Mouse (Mus musculus) 416B (cell line): ENCODE results near the gene Zpbp2.

Source experiments
- DNase-seq: peaks from one replicate; pipeline ENCODE4 v3.0.0; 2011; ENCODE audit warnings: low read depth

The Zpbp2 gene

DNA sequence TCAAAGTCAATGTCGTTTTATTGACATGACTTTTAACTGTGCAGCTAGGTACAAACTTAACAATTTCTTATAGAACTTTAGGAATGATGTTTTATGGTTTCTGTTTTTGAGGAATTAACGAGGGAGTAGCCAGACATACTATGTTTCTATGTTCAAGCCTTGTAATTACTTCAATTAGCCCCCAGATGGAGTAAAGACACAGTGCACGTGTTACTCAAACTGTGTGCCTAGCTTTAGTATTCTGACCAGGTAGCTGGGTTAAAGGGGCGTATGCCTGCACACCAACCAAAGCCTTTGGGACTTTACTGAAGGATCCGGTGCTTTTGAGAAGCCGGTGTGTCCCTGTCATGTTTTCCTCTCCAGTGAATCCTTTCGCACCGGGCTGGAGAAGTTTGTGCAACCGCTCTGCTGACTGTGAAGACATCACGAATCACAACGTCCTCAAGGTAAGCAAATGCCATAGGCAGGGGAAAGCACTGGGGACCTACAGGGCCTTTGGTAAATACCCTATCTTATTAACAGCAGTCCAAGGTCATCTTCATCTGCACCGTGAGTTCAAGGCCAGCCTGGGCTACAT lies 4.3 kb downstream of the Zpbp2 start:
- peak; percentile 63 for DNase-seq

DNA sequence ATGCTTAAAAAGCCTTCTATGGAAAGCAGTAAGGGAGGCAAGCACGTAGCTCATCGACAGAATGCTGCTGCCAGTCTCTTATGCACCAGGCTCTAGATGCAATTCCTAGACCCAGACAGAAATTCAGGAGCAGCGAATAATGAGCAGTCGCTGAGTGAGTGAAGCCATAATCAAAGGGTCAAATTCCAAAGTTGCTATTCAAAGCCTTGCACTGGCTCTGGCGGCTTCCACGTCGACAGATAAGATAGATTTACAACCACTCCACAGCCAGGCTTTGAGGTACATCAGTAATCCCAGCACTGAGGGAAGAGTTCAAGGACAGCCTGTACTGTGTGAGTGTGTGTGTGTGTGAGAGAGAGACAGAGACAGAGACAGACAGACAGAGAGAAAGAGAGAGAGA lies 10.0 kb downstream of the Zpbp2 start:
- no peak for DNase-seq

DNA sequence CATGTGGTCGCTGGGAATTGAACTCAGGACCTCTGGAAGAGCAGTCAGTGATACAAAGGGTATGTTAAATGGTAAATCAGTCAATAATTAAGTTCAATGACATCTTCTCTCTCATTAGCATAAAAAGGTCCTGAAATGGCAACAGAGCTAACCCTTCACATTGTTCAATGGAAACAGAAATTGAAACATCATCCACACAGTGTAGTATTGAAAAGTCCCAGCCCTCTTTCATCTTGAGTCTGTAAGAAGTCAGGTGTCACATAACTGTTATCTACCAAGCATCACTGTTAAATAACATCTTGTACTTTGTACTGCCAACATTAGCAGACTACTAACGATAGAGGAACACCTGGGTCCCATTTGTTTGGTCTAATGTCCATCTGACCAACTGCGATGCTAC lies 12.1 kb downstream of the Zpbp2 start:
- DNase-seq = no peak

DNA sequence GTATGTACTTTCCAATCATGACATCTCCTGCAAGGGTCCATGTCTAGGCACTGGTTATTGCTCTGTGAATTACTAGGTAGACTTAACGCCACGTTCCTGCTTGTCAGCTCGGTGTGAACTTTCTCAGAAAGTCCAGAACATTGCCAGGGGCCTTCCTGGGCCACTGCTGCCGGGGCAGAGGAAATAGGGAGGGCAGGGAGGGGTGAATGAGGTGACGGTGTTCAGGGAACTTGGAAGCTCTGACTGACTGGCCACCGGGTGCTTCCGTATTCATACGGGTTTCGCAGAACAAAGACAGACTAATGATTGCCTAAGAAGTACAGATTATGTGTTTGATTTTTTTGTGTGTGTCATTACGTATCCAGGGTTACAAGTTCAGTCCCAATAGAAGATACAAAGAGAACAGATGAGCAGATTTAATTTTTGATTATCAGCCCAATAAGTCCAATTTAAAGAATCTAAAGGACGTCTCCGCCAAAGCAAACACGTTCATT lies 13.1 kb downstream of the Zpbp2 start:
- no peak for DNase-seq

DNA sequence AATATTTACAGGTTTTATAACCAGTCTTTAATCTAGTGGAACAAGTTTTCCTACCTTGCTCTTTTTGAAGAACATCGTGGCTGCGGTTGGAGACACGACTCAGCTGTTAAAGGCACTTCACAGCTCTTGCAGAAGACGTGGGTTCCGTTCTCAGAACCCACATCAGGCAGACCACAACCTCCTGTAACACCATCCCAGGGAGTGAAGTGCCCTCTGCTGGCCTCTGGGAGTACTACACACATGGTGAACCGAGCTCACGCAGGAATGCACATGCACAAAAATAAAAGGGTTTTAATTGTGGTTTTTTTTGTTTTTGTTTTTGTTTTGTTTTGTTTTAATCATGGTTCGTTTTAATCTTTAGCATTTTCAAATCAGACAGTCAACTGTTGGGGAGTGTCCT lies 17.4 kb downstream of the Zpbp2 start:
- peak; percentile 42 for DNase-seq

DNA sequence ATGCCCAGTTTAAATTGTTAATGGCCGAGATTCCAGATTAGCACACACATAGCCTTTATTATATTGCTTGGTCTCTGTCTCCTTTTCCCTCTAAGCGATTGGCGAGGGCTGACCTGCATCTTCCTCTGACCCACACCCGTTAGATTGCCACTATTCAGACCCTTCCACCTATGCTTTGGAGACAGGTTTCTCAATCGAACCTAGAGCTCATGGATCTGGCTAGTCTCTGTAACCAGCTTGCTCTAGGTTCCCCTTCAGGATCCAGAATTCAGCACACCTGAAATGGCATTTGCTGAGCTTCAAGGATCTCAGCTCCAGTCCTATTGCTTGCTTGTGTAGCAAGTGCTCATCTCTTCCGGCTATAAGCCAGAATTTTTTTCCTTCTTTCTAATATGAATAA lies 18.6 kb downstream of the Zpbp2 start:
- no peak for DNase-seq

DNA sequence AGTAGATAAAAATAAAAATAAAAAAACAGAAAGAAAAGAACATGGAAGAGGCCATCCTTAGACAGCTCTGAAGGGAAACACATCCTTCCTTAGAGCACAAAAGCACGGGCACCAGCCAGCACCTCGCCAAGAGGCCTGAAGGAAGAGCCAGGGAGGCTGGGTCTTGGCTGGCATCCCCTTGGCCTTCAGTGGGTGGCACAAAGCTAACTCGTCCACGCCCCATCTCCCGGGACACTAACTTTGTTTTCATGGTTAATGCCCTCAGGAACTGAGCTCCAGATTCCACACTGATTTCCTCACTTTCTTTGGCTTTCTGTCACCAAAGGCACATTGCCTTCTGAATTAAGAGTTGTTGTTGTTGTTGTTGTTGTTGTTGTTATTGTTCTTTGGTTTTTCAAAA lies 26.9 kb downstream of the Zpbp2 start:
- no peak for DNase-seq

DNA sequence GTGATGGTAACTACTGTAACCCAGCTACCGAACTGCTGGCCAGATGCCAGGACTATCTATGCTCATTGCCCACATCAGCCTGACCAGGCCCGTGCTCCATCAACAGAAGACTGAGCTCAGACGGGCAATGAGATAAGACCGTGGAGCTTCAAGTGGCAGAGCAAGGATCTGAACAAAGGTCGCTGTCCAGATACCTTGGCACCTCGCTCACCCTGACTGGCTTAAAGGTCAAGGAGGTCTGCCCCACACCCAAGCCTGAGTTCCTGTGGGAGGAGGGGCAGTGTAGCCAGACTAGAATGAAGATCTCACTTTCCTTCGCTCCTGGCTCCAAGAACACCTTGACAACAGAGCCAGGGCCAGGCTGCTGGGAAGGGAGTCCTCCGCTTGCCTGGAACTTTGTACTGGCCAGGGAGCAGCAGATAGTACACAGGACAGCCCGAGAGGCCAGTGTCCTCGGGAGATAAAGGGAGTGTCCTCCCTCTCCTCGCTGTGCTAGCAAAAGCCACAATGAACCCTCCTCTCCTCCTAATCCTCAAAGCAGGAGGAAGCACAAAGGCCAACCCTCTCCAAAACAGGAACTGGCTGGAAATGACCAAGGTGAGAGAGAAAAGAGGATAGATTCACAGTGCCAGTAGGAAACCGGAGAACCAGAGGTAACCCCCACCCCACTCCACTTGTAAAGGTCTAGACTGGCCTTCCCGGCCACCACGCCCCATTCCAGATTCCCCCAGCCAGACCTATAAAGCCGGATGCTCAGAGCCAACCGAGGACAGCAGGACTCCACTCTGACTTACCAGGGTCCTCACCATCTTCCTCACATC lies 29.6 kb downstream of the Zpbp2 start:
- peak; percentile 90 for DNase-seq

DNA sequence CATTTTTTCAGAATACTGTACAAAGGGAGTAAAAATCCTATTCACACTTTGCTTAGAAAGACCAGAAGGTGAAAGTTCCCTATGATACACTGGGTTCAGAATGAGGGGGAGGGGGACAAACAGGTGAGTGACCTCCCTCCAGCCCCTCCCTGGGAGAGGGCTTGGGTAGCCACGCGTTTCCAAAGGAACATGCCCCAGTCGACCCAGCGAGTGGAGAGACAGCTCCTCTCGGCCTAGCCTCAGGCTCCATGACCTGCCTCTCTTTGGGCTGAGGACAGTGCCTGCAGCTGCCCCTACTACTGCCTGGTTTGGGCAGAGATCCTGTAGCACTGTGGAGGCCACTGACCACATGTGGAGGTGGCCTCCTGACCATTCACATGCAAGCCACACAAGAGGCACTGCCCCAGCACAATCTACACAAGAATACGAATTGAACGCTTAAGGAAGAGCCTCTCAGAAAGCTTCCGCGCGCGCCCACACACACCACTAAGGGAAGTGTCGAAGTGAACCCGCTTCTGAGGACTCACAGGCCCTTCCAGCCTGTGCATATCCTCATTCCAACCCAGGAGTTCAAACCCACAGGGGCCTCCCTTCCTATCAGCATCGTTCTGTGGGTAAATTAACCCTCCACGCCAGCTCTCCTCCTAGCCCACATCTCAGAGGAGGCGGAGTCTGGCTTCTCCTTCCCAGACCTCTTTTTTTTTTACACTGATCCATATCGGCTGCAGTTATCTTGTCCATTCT lies 30.6 kb downstream of the Zpbp2 start:
- peak; percentile 73 for DNase-seq

DNA sequence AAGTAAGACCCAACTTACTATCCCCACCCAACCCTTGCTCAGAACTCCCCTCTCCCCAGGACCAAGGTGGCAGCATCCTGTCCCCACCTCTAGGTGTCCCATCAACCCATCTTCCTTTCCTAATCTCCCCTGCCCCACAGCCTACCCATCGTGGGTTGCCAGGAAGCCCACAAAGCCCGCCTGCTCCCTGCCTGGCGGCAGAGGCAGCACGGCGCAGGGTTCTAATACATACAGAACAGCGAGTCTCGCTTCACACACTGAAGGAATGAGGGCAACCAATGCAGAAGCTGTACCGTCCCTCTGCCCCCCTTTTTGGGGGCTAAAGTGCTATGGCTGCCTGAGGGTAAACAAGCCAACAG lies 31.1 kb downstream of the Zpbp2 start:
- DNase-seq = peak; percentile 40

DNA sequence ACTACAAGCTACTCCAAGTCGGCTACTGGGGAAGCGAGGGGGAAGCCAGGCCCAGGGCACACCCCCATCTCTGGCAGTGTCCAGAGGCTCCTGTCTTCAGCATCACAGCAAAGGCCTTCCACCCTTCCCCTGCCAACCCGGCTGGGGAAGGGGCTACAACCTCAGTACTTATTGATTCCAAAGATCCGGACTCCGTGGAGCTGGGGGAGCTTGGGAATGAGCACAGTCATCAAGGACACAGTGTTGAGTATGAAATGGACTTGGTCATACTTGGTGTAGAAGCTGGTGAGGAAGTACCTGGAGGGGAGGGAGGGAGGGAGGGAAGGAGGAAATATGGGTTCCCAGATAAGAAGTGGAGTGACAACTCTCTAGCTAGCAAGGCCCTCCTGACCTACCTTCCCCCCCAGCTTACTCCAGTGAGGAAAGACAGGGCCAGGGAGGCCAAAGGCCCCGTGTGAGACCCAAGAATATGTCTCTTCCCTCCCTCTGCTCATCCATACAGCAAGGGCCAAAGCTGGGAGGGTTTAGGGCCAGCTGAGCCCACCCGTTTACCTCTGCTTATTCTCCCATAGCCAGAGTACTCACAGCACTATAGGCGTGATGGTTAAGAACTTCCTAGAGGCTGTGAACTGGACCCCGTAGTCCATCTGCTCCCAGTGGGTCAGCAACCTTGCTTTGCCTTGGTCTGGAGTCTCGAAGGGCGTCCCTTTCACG lies 31.8 kb downstream of the Zpbp2 start:
- DNase-seq = peak; percentile 92

DNA sequence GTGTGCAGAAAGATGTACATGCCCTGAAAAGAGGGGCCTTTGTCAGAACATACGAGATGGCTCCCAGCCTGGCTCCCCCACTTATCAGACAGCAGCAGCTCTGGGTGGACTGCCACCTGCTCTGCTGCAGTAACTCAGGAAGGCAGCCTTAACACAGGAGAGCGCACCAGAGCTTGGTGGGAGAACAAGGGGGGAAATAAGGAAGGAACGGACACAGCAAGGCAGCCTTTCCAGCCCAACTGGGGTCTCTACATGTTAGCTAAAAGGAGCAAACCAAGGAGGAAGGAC lies 32.3 kb downstream of the Zpbp2 start:
- DNase-seq = no peak

DNA sequence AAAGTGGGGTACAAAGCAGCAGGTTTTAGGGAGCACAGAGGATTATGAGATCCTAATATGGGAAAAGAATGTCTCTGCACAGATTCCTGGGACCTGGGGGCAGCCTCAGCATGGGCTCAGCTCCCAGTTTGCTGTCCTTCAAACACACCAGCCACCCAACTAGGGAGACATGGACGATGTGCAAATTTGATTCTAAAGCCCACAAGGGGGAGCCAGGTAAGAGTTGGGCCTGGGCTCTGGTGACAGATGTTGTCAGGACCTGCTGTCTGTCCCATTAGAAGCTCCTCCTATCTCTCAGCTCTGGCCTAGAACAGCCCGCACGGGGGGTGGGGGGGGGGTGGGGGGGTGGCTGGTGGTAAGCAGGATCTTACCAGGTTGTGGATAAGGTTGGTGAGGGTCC lies 32.7 kb downstream of the Zpbp2 start:
- DNase-seq = peak; percentile 49

DNA sequence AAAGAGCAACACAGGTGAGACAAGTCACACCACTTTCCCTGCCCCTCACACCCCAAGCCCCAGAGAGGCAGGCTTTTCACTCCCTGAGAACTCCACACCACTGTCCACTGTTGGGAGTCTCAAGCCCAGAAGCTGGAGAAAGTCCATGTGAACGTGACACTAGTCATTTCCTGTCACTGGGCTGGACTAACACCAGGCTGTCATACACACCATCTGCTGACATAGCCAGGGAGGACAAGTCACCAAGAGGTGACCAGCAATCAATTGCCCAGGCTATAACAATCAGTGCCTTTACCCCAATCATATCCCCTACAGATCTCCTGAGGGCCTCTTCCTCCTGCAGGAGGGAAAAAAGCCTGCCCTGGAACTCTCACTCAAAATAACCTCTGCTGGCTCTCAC lies 33.2 kb downstream of the Zpbp2 start:
- peak; percentile 34 for DNase-seq

DNA sequence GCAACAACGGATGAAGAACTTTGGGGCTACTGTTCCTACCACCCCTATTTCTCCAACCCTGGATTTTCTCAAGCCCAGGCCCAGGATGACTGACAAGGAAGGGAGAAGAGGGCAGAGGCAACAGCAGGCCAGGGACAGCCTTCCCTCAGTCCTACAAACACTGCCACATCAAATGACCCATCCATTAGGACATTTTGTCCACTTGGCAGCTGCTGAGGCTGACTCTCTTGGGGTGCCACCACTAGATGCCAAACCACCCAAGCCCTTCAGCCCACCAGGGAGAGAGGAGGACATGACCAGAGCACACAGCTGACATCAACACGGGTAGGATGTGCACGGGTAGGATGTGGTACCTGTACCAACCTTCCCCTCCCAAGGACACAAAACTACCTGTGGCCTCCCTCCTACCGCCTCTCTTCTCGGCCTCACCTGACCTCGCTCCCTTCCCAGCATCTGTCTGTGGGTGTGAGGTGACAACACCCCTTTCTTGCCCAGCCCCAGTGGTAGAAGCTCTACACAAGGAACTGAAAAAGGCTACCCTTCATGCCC lies 33.8 kb downstream of the Zpbp2 start:
- DNase-seq = no peak

DNA sequence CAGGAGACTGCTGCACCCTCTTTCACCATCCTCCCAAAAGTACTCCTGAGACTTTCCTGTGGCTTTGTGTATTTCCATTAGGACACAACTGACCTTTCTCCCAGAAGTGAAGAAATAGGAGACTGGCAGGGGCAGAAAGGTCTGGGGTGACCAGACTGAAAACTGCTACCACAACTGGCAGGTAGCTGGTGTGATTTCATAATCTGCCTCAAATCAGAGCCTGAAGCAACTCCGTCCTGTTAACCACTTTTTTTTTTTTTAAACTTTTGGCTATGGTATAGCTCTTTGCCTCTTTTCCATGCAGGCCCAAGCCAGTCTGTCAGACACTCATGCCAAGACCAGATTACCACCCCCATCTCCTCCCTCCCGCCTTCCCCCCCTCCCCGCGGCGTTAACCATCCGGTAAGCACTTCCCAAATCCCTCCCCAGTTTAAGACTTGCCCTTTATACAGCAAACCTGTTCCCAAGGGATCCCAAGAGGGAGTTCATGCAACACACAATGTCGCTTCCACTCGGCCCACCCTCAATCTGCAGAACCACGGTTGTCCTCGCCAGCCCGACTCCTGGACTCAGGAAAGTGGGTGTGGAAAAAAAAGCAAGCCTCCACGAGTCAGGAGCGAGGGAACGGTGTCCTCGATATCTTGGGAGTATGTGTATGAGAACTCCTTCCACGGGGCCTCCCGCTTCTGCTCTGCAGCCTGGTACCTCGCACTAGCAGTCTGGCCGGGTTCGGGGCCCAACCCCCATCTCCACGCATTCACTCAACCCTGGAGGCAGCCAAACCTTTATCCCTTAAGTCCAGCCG lies 35.4 kb downstream of the Zpbp2 start:
- peak; percentile 29 for DNase-seq

DNA sequence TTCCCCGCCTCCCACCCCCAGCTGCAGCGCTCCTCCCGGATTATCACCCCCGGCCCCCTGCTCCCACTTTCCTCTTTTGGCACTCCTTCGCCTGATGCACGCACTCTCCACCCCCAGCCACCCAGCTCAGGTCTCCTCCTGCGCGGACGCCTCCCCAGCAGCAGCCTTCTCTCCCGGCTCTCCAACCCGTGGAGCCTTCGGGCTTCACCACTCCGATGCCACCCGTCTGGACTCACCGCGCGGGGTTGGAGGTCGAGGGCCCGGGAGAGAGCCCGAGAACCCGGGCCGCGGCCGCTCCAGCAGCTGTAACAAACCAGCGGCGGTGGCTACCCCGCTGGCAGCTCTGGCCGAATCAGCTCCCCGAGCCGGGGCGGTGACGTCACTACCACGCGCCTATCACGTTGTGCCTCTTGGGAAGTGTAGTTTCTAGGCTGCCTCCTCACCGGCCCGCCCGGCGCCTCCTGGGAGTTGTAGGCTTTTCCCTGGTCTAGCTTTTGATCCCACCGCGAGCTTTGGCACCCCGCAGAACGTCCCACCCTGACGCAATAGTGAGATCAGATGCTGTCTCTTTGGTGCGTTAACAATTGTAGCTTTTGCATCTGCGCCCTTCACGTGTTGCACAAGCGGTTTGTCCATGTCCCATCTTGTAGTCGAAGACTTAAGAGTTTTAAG lies 36.1 kb downstream of the Zpbp2 start, which contains the start of gene Ormdl3:
Gene Ormdl3, minus strand, starts transcription at position 477 of the 672 bp plus-strand sequence.
- peak; percentile 97 for DNase-seq

DNA sequence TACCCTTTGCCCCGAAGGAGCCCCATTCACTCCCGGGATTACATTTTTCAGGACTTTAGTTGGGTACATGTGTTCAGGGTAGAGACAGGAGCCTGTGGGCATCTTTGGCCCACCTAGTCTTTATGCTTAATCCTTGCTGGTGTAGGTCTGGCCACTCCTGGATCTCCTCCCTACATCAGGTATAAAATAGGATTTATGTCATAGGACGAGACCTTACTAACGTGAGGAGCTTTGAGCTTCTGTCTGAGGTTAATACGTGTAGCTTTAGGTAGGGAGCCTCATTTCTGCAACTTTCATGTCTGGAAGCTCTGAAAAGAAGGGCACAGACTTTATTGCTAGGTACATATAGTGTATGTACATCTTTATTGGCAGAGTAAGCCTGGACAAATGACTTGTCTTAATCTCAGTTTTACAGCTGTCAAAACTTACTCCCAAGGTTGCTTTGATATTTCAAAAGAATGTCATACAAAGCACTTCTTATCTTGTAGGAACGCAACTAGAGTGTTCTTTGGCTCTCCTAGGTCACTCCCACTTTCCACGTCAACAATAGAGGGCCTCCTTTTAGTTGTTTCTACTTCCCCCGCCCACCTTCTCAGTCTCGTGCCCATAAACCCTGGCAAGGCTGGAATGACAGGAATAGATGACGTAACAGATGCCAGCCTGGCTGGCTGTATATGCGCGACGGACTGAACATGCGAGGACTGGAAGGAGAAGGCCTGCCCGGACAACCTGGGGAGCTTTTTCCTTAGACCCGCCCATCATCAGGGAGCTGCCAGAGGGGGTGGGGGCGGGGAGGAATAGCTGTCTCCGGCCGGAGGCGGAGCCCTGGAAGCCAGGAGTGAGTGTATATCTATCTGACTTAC lies 37.0 kb downstream of the Zpbp2 start:
- peak; percentile 93 for DNase-seq

DNA sequence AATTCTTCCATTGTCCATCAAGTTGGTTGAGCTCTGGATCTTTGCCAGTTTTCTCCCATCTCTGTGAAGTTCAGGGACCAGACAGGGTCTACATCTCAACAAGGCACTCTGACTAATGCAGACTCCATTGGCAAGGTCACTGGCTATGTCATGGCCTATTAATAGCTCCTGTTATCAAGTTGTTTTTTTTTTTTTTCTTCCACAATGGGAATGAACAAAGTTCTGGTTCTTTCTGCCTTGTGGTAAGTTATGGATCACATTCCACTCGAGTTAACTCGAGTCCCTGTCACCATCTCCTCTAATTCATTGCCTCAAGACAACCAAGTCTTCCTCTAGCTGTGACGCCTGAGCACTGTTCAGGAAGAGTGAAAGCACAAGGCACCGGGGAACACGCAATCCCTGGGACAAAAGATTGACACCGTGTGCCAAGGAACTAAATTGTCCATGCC lies 38.0 kb downstream of the Zpbp2 start:
- DNase-seq = peak; percentile 52

DNA sequence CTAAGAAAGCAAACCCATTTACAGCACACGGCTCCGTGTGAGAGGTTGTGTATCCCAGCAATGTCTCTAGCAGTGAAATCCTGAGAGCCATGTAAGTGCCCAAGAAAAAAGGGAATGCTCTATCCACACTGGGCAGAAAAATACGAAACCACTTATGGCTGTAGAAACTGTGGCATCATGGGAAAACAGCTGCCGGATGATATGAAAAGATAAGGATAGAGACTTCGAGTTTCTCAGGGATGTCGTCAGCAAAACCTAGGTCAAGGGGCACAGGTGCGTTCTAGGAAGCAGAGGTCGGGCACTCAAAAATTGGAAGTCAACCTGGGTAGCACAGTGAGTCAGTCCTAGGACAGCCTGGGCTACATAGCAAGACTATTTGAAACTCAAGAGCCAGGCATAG lies 38.4 kb downstream of the Zpbp2 start:
- DNase-seq = no peak
